Mouse (Mus musculus): ENCODE measurements around the gene Nrf1.

DNA sequence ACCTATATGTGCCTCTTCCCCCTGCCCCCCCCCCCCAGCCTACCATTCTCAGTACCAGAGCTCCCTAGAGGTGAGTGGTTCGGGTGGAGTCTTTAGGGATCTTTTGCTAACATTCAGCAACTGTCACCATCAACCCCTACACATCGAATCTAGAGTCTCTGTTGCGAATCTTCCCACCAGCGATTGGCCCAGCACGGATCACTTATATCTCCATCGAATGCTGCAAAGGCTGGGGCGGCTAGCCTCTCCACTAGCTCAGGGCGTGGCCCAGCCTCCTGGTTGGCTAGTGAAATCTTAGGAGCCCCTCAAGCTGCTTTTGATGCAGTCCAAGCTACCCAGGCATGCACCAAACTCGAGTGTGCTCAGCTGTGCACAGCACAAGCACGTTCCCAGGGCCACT, 124.2 kb downstream of the Nrf1 start:
- TF ChIP-seq GATA1 (IDR thresholded peaks at IDR 0.05; ENCODE audit: low read length) (no peak), TAL1 (IDR thresholded peaks at IDR 0.05; ENCODE audit: low read length) (no peak)

Measured in erythroblast, embryonic 14.5 days (primary cell).